Mouse (Mus musculus): ENCODE measurements at regions not wholly inside any gene's neighbourhood (a gene's known extent, or its start where the extent isn't known, plus 50 kb on each side); places are given as distances from the start of the nearest gene placed in this dataset.
A peak's percentile ranks its signal among the peaks of the same experiment; 100 is the strongest.

DNA sequence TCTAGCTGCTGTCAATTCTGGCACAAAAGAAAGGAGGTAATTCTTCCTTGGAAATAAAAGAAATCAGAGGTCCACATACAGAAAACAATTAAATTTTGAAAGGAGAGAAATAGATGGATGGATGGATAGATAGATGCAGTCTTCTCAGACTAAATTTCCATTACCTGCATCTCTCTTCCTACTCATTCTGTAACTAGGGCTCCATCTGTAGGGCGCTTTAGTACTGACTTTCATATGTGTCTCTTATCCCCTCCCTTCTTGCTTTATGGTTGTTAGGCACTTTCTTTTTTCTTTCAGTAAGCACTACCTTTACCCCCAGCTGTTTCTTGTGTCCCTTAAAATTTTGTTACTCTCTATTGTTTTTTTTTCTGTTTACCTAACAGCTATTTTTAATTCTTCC is 72.9 kb upstream of the Olfr1324 start:
- TF ChIP-seq POLR2A (IDR thresholded peaks at IDR 0.05; ENCODE audit: insufficient read depth, low read depth, low read length) (no peak), CTCF (IDR thresholded peaks at IDR 0.05) (peak; percentile 14; the same call in 1 of the 2 replicates)
